Mouse (Mus musculus) intestine, embryonic 15.5 days (tissue): ENCODE measurements around the gene Dock4. TPM values are rescaled to one million over a fixed set of nuclear protein-coding genes. Genes with fewer than 3 reads are reported as not detected.

Source experiments
- ATAC-seq: fragments of 200-750 bp; cut with Nextera tagmentation; 2 replicates; pipeline ENCODE4 v1.8.0; 2017; ENCODE audit warnings: moderate TSS enrichment, moderate library complexity
- H3K27ac ChIP-seq: fragments of 300-500 bp; sonication (generic); 2 replicates; pipeline ENCODE4 v1.5.1; 2015; ENCODE audit warnings: mild to moderate bottlenecking, inconsistent platforms
- H3K27me3 ChIP-seq: fragments of 300-500 bp; sonication (generic); replicated peaks from 2 replicates; pipeline ENCODE4 v1.6.1; 2015; ENCODE audit warnings: inconsistent platforms
- H3K36me3 ChIP-seq: fragments of 300-500 bp; sonication (generic); 2 replicates; pipeline ENCODE4 v1.6.1; 2015; ENCODE audit warnings: inconsistent platforms
- H3K4me1 ChIP-seq: fragments of 300-500 bp; sonication (generic); replicated peaks from 2 replicates; pipeline ENCODE4 v1.6.1; 2015; ENCODE audit warnings: inconsistent platforms
- H3K4me2 ChIP-seq: fragments of 300-500 bp; sonication (generic); replicated peaks from 2 replicates; pipeline ENCODE4 v1.6.1; 2015; ENCODE audit warnings: mild to moderate bottlenecking, inconsistent platforms
- H3K4me3 ChIP-seq: fragments of 300-500 bp; sonication (generic); replicated peaks from 2 replicates; pipeline ENCODE4 v1.5.1; 2015; ENCODE audit warnings: inconsistent platforms
- H3K9ac ChIP-seq: fragments of 300-500 bp; sonication (generic); 2 replicates; pipeline ENCODE4 v1.6.1; 2015; ENCODE audit warnings: inconsistent platforms
- H3K9me3 ChIP-seq: fragments of 300-500 bp; sonication (generic); 2 replicates; pipeline ENCODE4 v1.6.1; 2016; ENCODE audit warnings: inconsistent platforms
- WGBS: fragments of 180-500 bp; shearing (Covaris S2); methylation state at CpG from one replicate; pipeline ENCODE4 v1.1.7; 2015; 5-methylcytosine and 5-hydroxymethylcytosine counted together
- polyA plus RNA-seq: library from polyadenylated mRNA; unstranded; fragments of >200 nt; fragmentation: Nextera tagmentation; extraction: Ambion mirVana; gene quantifications from 2 replicates; pipeline ENCODE4 v1.2.1, GENCODE M21; 2015

The Dock4 gene
- polyA plus RNA-seq, 1 experiment from 2014 or later = 5.7 TPM

DNA sequence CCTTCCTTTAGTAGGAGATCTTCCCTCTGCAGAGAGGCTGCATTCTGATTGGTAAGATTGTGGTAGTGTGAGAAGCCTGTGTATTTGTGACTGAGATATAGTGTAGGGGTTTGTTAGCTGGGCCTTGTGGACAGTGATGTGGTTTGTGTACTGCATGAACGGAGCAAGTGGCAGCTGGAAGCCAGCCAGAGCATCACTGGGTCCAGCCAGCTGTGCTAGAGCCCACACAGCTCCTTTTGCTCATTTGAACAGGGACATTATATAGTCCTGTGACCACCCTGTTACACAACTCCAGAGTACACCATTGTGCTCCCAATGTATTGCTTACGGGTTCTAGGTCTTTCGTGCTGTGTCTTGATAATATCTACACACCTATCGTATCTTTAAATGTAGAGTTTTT lies 22.5 kb downstream of the Dock4 start:
- Histone ChIP-seq H3K36me3 (no peaks in the 10 kb centered on the region), H3K27me3 (no peaks in the 10 kb centered on the region), H3K9me3 (no peaks in the 10 kb centered on the region), H3K4me3 (no peak overlapping the region), H3K4me2 (no peak overlapping the region), H3K9ac (no peak overlapping the region), H3K4me1 (peaks cover 7% of the 10 kb centered on the region; the same call in 1 of the 2 replicates), H3K27ac (no peak overlapping the region)
- ATAC-seq = no peak
- WGBS = 76% methylated on average over 4 of the region's 4 CpGs

DNA sequence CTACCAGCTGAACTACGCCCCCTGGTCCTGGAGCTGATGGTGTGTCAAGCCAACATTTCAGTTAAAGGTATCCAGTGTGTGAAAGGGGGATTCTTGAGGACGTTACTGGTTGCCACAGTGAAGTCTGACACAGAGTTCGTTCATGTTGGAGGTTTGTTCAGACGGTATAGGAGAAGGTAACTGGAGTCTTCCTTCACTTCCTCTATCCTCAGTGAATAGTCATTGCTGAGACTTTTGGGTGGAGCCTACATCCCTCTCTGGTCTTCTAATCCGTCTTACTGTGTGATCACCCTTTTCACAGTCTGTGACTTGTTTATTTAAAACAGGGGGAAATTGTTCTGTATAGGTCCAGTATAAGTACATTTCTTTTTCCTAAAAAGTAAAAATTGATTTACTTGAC lies 23.3 kb downstream of the Dock4 start:
- Histone ChIP-seq H3K36me3 (no peaks in the 10 kb centered on the region), H3K9me3 (no peaks in the 10 kb centered on the region), H3K9ac (no peak overlapping the region), H3K27me3 (no peaks in the 10 kb centered on the region), H3K4me1 (peaks cover 7% of the 10 kb centered on the region; the same call in 1 of the 2 replicates), H3K4me3 (no peak overlapping the region), H3K27ac (no peak overlapping the region), H3K4me2 (no peak overlapping the region)
- WGBS = 77% methylated on average over 5 of the region's 5 CpGs
- no peak for ATAC-seq

DNA sequence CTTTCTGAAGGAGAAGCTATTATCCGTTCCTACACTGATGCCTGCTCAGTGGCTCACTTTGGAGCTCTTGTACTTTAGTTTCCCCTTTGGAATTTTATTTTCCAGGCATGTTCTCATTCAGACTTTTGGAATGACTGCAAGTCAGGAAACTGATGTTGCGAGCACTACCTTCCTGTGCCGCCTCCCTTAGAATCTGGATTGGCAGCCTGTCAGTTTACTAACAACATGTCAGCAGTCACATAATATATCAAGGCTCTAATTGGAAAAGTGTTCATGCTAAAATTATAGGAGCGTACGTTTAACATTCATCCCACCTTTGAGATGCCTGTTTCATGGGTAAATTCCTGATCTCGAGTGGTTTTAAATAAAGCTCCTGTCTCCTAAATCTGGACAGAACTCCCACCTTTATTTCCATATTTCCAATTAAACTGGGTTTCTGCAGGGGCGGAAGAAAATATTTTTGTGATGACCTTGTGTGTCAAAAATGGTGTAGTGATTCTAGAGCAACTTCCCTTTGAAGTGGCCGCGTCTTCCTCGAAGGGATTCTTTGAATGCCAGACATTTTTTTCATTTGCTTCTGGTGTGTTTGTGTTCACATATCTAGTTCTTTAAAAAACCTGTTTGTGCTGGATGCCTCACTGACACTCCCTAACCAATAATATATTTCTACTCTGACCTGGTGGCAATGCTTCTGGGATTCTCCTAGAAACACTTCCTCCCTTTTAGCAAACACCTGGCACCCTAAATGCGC lies 26.1 kb downstream of the Dock4 start:
- Histone ChIP-seq H3K27me3 (no peaks in the 10 kb centered on the region), H3K9me3 (no peaks in the 10 kb centered on the region), H3K4me2 (peak overlapping the region; percentile 43), H3K9ac (no peak overlapping the region), H3K27ac (no peak overlapping the region; the same call in 1 of the 2 replicates), H3K4me1 (peaks cover 7% of the 10 kb centered on the region; the same call in 1 of the 2 replicates), H3K4me3 (0 out of 2 replicates have a peak overlapping the region, but pooled peaks have one; percentile 2), H3K36me3 (no peaks in the 10 kb centered on the region)
- WGBS = 39% methylated on average over 11 of the region's 11 CpGs
- ATAC-seq = no peak

- H3K4me2 ChIP-seq = no peak overlapping the region
- peaks cover 12% of the 10 kb centered on the region; the same call in 1 of the 2 replicates for H3K4me1 ChIP-seq
- H3K9me3 ChIP-seq = no peaks in the 10 kb centered on the region
- H3K36me3 ChIP-seq = no peaks in the 10 kb centered on the region
- H3K9ac ChIP-seq = no peak overlapping the region
- no peak overlapping the region for H3K27ac ChIP-seq
- no peak overlapping the region for H3K4me3 ChIP-seq
- no peak for ATAC-seq
- WGBS = 43% methylated on average over 2 of the region's 2 CpGs
- H3K27me3 ChIP-seq = no peaks in the 10 kb centered on the region
Measured at GRCm38 (mm10) chr12:40473709-40474108, 28.0 kb downstream of the Dock4 start.

DNA sequence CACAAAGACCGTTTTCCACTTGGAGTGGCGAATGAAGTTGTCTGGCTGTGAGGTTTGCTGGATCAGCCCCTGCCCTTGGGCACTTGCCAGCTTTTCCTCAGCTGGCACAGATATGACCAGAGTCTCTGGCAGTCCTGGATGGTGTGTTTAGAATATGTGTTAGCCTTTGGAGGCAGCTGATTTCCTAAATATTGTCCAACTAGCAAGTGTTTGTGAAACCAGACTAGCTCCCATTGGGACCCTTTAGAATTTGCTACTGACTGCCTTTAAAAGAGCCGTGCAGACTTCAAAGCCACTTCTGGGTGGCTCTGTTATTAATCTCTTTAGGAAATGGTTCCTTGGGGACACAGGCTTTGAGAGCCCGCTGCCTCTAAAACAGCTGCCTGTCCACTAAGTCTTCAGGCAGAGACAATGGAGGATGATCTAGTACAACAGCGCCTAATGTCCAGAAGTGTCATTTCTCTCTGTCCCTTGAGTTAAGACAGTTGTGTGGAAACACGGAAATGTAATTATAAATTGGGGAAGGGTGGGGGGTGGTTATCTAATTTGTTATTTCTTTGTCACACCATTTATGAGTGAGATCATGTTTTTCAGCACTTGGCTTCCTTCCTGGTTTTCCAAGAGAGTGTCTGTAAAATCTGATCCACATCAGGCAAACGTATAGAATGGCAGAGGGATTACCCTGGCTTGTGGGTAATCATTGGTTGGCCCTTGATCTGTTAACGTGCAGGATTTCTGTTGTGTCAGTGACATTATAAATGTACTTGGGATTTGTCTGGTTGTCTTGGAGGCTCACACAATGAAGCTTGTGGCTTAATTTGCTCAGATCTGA lies 32.1 kb downstream of the Dock4 start:
- Histone ChIP-seq H3K27me3 (no peaks in the 10 kb centered on the region), H3K4me3 (no peak overlapping the region), H3K9me3 (no peaks in the 10 kb centered on the region), H3K27ac (no peak overlapping the region), H3K9ac (no peak overlapping the region), H3K4me1 (peaks cover 4% of the 10 kb centered on the region; the same call in 1 of the 2 replicates), H3K4me2 (no peak overlapping the region), H3K36me3 (no peaks in the 10 kb centered on the region)
- ATAC-seq = no peak
- WGBS = 52% methylated on average over 8 of the region's 8 CpGs

DNA sequence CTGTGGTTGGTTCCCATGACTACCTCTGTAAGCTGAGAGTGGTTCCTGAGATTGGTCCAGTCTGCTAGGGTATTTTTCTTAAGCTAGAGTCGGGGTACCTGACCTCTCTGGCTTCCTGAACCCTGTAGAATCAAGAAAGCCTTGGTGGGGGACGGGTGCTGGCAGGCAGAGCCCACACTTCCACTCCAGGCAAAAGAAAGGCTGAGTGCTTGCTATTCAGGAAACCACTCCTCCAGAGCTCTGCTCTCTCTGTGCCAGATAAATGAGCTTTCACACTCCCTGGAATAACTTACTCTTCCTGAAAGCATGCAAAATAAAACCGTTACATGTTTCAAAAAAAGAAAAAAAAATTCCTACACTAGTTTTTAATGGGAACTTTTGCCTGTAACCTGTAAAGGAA lies 38.5 kb downstream of the Dock4 start:
- H3K27ac ChIP-seq = no peak overlapping the region
- H3K4me2 ChIP-seq = no peak overlapping the region
- WGBS = 32% methylated on average over 3 of the region's 3 CpGs
- H3K27me3 ChIP-seq = no peaks in the 10 kb centered on the region
- H3K9me3 ChIP-seq = no peaks in the 10 kb centered on the region
- no peaks in the 10 kb centered on the region for H3K36me3 ChIP-seq
- H3K4me1 ChIP-seq = 0 out of 2 replicates have a peak, but pooled peaks cover 2% of the 10 kb centered on the region
- H3K9ac ChIP-seq = no peak overlapping the region
- H3K4me3 ChIP-seq = no peak overlapping the region
- no peak for ATAC-seq

GRCm38 (mm10) chr12:40485210-40485609 lies 39.5 kb downstream of the Dock4 start:
- WGBS = 71% methylated on average over 1 of the region's 1 CpGs

DNA sequence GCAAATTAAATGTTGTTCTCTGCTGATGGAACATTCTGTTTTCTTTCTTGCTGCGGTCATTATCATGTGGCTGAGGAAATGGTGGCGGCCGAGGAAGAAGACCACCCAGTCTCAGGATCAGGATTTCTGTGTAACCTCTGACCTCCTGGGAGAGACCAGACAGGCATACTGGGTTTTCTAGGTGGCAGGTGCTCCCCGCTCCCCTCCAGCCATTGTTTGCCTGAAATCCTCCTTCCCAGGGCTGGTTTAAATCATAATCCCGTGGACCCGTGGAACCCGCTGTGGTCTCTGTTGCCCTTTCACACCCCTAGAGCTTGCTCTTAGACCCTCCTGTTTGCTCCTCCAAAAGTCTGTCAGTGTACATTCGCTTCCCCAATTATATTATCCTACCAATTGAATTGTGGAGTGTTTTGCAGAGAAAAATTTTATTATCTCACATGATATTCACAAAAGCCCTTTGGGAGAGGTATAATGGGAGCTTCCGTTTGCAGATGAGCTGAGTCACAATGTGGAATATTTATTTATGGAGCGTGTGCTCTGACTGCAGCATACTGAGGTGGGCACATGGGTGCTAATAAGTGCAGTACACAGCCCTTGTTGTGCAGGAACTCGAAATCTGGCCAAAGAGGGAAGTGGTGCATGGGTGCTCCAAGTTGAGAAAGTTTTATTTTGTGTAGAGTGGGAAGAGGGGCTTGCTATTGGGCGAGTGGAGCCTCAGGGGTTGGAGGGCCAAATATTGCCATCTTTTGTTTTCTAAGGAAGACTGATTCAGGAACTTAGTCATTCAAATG lies 40.5 kb downstream of the Dock4 start:
- Histone ChIP-seq H3K9ac (no peak overlapping the region), H3K36me3 (no peaks in the 10 kb centered on the region), H3K4me1 (0 out of 2 replicates have a peak, but pooled peaks cover 2% of the 10 kb centered on the region), H3K27ac (no peak overlapping the region), H3K27me3 (no peaks in the 10 kb centered on the region), H3K4me2 (no peak overlapping the region), H3K4me3 (no peak overlapping the region), H3K9me3 (no peaks in the 10 kb centered on the region)
- 63% methylated on average over 12 of the region's 12 CpGs for WGBS
- ATAC-seq = no peak

More at GRCm38 (mm10) chr12:40485210-40485609, 39.5 kb downstream of the Dock4 start:
- Histone ChIP-seq H3K36me3 (no peaks in the 10 kb centered on the region), H3K9ac (no peak overlapping the region), H3K4me1 (0 out of 2 replicates have a peak, but pooled peaks cover 2% of the 10 kb centered on the region), H3K4me2 (no peak overlapping the region), H3K9me3 (no peaks in the 10 kb centered on the region), H3K4me3 (no peak overlapping the region), H3K27me3 (no peaks in the 10 kb centered on the region), H3K27ac (no peak overlapping the region)
- no peak for ATAC-seq

DNA sequence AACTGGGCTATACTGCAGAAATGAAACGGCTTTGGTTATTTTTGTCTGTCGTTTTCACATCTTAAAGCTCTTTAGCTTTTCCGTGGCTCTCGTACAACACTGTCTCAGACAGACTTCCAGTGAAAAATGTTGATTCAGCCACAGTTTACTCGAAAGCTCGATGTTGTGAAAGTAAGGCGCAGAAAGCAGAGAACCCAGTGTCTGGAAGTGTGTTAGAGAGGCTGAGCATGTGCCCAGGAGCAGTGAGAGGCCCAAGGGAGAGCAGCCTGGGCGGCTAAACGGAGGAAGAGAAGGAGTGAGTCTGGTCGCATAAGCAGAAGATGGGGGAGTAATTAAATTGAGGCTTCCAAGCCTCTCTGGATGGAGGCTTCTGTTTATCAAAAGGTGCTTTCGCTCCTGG lies 50.6 kb downstream of the Dock4 start:
- H3K9ac ChIP-seq = no peak overlapping the region
- H3K27ac ChIP-seq = no peak overlapping the region
- peak overlapping the region; percentile 36 for H3K4me2 ChIP-seq
- H3K27me3 ChIP-seq = no peaks in the 10 kb centered on the region
- no peak overlapping the region for H3K4me3 ChIP-seq
- peaks cover 5% of the 10 kb centered on the region; the same call in 1 of the 2 replicates for H3K4me1 ChIP-seq
- no peaks in the 10 kb centered on the region for H3K9me3 ChIP-seq
- no peak for ATAC-seq
- 39% methylated on average over 11 of the region's 11 CpGs for WGBS
- no peaks in the 10 kb centered on the region for H3K36me3 ChIP-seq

DNA sequence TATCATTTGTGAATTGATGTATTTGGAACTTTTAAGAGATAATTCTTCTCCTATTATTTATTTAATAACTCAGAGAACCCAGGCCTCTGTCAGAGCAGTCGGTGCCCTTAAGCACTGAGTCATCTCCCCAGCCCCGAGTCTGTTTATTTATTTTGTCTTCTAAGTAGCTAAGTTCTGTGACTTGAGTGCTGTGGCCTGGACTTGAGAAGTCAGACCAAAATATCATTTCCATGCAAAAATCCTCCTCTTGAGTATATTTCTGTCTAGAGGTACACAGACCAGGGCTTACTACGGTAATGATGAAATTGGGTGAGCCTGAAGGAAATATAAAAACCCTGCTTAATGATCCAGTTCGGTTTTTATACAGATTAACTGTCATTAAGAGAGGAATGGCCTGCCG lies 52.1 kb downstream of the Dock4 start:
- peaks cover 5% of the 10 kb centered on the region; the same call in 1 of the 2 replicates for H3K4me1 ChIP-seq
- H3K4me3 ChIP-seq = no peak overlapping the region
- WGBS = 44% methylated on average over 5 of the region's 5 CpGs
- no peak overlapping the region for H3K27ac ChIP-seq
- no peaks in the 10 kb centered on the region for H3K27me3 ChIP-seq
- no peak for ATAC-seq
- no peak overlapping the region for H3K4me2 ChIP-seq
- no peaks in the 10 kb centered on the region for H3K36me3 ChIP-seq
- no peak overlapping the region for H3K9ac ChIP-seq
- no peaks in the 10 kb centered on the region for H3K9me3 ChIP-seq

DNA sequence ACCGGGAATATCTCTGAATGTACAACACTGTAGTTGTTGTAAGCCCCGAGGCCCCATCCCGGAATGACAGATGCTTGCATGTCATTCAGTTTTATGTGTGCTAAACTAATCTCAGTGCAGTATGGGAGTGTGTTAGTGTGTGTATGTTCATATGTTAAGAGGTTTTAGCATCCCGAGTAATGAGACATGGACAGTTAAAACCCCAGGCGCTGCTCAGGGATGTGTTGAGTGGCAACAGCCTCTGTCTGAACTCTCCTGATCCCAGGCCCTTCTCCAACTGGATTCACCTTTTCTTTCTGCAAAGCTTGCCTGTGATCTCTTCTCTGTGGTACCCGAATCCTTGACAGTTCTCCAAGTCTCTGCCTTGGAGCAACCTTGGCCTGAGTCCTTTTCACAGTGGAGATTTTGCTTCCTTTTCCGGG lies 52.5 kb downstream of the Dock4 start:
- H3K4me3 ChIP-seq = no peak overlapping the region
- no peak overlapping the region for H3K4me2 ChIP-seq
- no peaks in the 10 kb centered on the region for H3K36me3 ChIP-seq
- no peak overlapping the region for H3K9ac ChIP-seq
- WGBS = 64% methylated on average over 7 of the region's 7 CpGs
- H3K4me1 ChIP-seq = peaks cover 5% of the 10 kb centered on the region; the same call in 1 of the 2 replicates
- H3K27me3 ChIP-seq = no peaks in the 10 kb centered on the region
- H3K9me3 ChIP-seq = no peaks in the 10 kb centered on the region
- no peak for ATAC-seq
- H3K27ac ChIP-seq = no peak overlapping the region
